In the genomic region with DNA sequence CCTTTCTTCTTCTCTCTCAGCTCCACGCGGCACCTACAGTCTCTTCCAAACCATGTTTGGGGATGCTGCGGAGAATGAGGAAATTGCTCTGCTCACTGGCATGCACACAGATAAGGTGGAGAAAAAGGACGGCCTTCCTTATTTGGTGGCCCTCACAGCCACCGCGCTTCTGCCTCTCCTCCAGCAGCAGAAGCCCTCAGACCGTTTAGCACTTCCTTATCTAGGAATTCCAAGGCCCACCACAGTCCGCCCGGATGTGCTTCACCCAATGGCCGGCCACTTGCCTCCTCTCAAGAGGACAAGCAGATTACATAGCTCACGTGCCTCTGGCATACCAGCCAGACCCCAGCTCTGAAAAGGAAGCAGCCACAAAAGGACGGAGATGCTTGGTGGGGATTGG, we compare ENCODE assay signal across 11 mouse cellular contexts. TPM values are rescaled to one million over a fixed set of nuclear protein-coding genes. Genes with fewer than 3 reads are reported as not detected.
A peak's percentile ranks its signal among the peaks of the same experiment; 100 is the strongest.
DNase-seq lines count a peak whose midpoint lies in the region; ATAC-seq and TF ChIP-seq lines count a peak whose summit lies in the region.
"Had no signal": no experiment of that assay in that cellular context is flagged by ENCODE, and none has a peak within 500 bp of the region (broad histone marks: within the 10 kb centered on the region; RNA-seq: fewer than 3 reads in every experiment).

No protein-coding gene starts in this region.

- H3K4me3 ChIP-seq in kidney, embryonic 16.5 days (ENCODE audit: low read length), result no peak overlapping the region
- no peak overlapping the region for H3K4me3 ChIP-seq in layer of hippocampus, adult 2 months
- H3K4me3 ChIP-seq: neural tube, embryonic 13.5 days had no signal

- no peak for TF ChIP-seq CTCF in layer of hippocampus, adult 2 months (conservative IDR thresholded peaks at IDR 0.05)

- 34% methylated on average over 12 of the region's 12 CpGs for WGBS in kidney, embryonic 16.5 days

- H3K4me2 ChIP-seq in kidney, embryonic 16.5 days (replicated peaks; ENCODE audit: low read depth, low read length), result peak overlapping the region; percentile 39
- H3K4me2 ChIP-seq: neural tube, embryonic 13.5 days had no signal

- H3K36me3 ChIP-seq in kidney, embryonic 16.5 days (ENCODE audit: insufficient read depth, low read length), result no peaks in the 10 kb centered on the region
- H3K36me3 ChIP-seq: neural tube, embryonic 13.5 days had no signal

- H3K27me3 ChIP-seq in kidney, embryonic 16.5 days (ENCODE audit: insufficient read depth, low read length), result no peaks in the 10 kb centered on the region
- H3K27me3 ChIP-seq: neural tube, embryonic 13.5 days had no signal

- H3K9me3 ChIP-seq in kidney, embryonic 16.5 days (ENCODE audit: low read length), result no peaks in the 10 kb centered on the region
- H3K9me3 ChIP-seq: neural tube, embryonic 13.5 days had no signal

- peak; percentile 59; the same call in 1 of the 2 replicates for ATAC-seq in kidney, embryonic 16.5 days (ENCODE audit: low FRiP score, low TSS enrichment)
- peak; percentile 60 to 73 for ATAC-seq in hematopoietic stem cell, adult 5-6 weeks (replicated peaks in 1 of 2; ENCODE audit: insufficient read depth in 1 of 2, low FRiP score in 2 of 2, low TSS enrichment in 1 of 2, low read depth in 1 of 2, poor library complexity in 2 of 2, severe bottlenecking in 2 of 2)
- peak; percentile 71 for ATAC-seq in megakaryocyte, adult 5-6 weeks (ENCODE audit: poor library complexity, severe bottlenecking)

- no peak for DNase-seq in kidney, adult 8-10 months
- peak; percentile 13 for DNase-seq in R1 (ENCODE audit: low read depth, low spot score)
- DNase-seq in right cerebral cortex, postnatal 25 days, result no peak
- no peak for DNase-seq in layer of hippocampus, adult 2 months (ENCODE audit: low spot score in 2 of 2)
- DNase-seq in left cerebral cortex, adult 11 months (ENCODE audit: low spot score), result no peak
- DNase-seq: left cerebral cortex, postnatal 4 days; thymus, adult 2 months had no signal

- peak overlapping the region; percentile 28; the same call in 1 of the 2 replicates for H3K27ac ChIP-seq in kidney, embryonic 16.5 days (ENCODE audit: low read length)
- H3K27ac ChIP-seq in layer of hippocampus, adult 2 months, result no peak overlapping the region
- H3K27ac ChIP-seq: neural tube, embryonic 13.5 days had no signal

- peaks cover 5% of the 10 kb centered on the region for H3K4me1 ChIP-seq in kidney, embryonic 16.5 days (ENCODE audit: insufficient read depth, low read length)
- H3K4me1 ChIP-seq: neural tube, embryonic 13.5 days had no signal

- H3K9ac ChIP-seq in kidney, embryonic 16.5 days (replicated peaks; ENCODE audit: low read length), result no peak overlapping the region
- H3K9ac ChIP-seq: neural tube, embryonic 13.5 days had no signal

RNA-seq across cellular contexts. Expression of a gene that starts 9.7 kb away (rescaled TPM):
- polyA plus RNA-seq in kidney, embryonic 16.5 days (2015; fragmentation: Nextera tagmentation; extraction: Ambion mirVana), result 0.40 and 0.47 TPM in 2 replicates
- total RNA-seq in hematopoietic stem cell, adult 5-6 weeks (2017), result not detected in 2 replicates
- total RNA-seq in megakaryocyte, adult 5-6 weeks (2015), result not detected in 2 replicates
- not detected in 2 replicates for total RNA-seq in megakaryocyte, adult 5-6 weeks (2017)
- total RNA-seq in layer of hippocampus, adult 2 months (2021), result not detected
- total RNA-seq: left cerebral cortex, postnatal 4 days had no signal

RNA-seq across cellular contexts. Expression of a gene that starts 46.1 kb away (rescaled TPM):
- 63.4 and 67.9 TPM in 2 replicates for polyA plus RNA-seq in kidney, embryonic 16.5 days (2015; fragmentation: Nextera tagmentation; extraction: Ambion mirVana)
- 34.1 and 49.3 TPM in 2 replicates for total RNA-seq in hematopoietic stem cell, adult 5-6 weeks (2017)
- 35.7 and 47.3 TPM in 2 replicates for total RNA-seq in megakaryocyte, adult 5-6 weeks (2015)
- total RNA-seq in megakaryocyte, adult 5-6 weeks (2017), result 36.1 and 39.2 TPM in 2 replicates
- total RNA-seq in layer of hippocampus, adult 2 months (2021), result 10 to 100 TPM; 17.0 to 17.4 TPM
